Comparison of ENCODE assay signal across 10 mouse cellular contexts in the genomic region with DNA sequence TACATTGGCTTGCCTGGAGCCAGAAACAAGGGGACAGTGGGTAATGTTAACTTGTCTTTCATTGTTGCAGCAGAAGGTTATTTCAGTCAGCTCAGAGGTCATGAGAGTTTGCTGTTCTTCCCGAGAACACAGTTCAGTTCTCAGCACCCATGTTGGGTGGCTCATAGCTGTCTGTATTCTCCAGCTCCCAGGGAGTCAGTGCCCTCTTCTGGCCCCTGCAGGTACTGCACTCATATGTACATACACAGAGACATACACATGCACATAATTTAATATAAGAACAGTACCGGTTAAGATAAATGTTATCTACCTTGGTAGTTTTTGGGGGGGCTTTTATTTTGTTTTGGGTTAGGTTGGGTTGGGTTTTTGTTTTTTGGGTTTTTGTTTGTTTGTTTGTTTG. TPM values are rescaled to one million over a fixed set of nuclear protein-coding genes. Genes with fewer than 3 reads are reported as not detected.
DNase-seq lines count a peak whose midpoint lies in the region; TF ChIP-seq lines count a peak whose summit lies in the region.
"Had no signal": no experiment of that assay in that cellular context is flagged by ENCODE, and none has a peak within 500 bp of the region (broad histone marks: within the 10 kb centered on the region; RNA-seq: fewer than 3 reads in every experiment).

No protein-coding gene starts in this region.

- DNase-seq in left cerebral cortex, adult 2 months (ENCODE audit: extremely low spot score in 1 of 2, low spot score in 2 of 2) = no peak
- DNase-seq in left cerebral cortex, postnatal 4 days = no peak
- DNase-seq in A20 (ENCODE audit: low read depth, low spot score) = peak; percentile 30
- DNase-seq in c-Kit-negative CD71-positive TER-119-positive erythroid progenitor cells, embryonic 14.5 days (ENCODE audit: low read depth, low spot score) = peak; percentile 4
- DNase-seq in right cerebral cortex, adult 2 months (ENCODE audit: low spot score in 2 of 2) = no peak
- DNase-seq in cerebellum, adult 11 months = no peak
- DNase-seq: kidney, adult 11 months had no signal

- no peak overlapping the region for H3K27ac ChIP-seq in left cerebral cortex, adult 2 months
- H3K27ac ChIP-seq: midbrain, embryonic 13.5 days had no signal

- TF ChIP-seq CTCF in left cerebral cortex, adult 2 months (IDR thresholded peaks at IDR 0.05) = peak; percentile 37
- TF ChIP-seq CTCF in E14TG2a.4 (conservative IDR thresholded peaks at IDR 0.05; ENCODE audit: low read length) = peak; percentile 60

- H3K27me3 ChIP-seq in E14TG2a.4 (ENCODE audit: insufficient read depth, low read length) = peaks cover 4% of the 10 kb centered on the region
- H3K27me3 ChIP-seq: midbrain, embryonic 13.5 days had no signal

- no peaks in the 10 kb centered on the region for H3K36me3 ChIP-seq in E14TG2a.4 (ENCODE audit: insufficient read depth, low read length)
- H3K36me3 ChIP-seq: midbrain, embryonic 13.5 days had no signal

- intact Hi-C loops in left cerebral cortex, adult 2 months (cut with DNase I) = no loop called here
- intact Hi-C loops in left cerebral cortex, postnatal 4 days (cut with DNase I) = no loop called here

- H3K9me3 ChIP-seq in E14TG2a.4 (ENCODE audit: low read length) = peaks cover 7% of the 10 kb centered on the region

- H3K4me1 ChIP-seq in E14TG2a.4 (replicated peaks; ENCODE audit: low read depth, low read length) = no peaks in the 10 kb centered on the region
- H3K4me1 ChIP-seq: midbrain, embryonic 13.5 days had no signal

- H3K4me3 ChIP-seq in left cerebral cortex, adult 2 months = no peak overlapping the region
- H3K4me3 ChIP-seq in E14TG2a.4 (replicated peaks; ENCODE audit: low read length) = no peak overlapping the region
- H3K4me3 ChIP-seq: midbrain, embryonic 13.5 days had no signal

RNA-seq across cellular contexts. Expression of gene Larp6, which starts 36.3 kb away (rescaled TPM):
- total RNA-seq in left cerebral cortex, adult 2 months (2021) = 10 to 100 TPM; 37.8 to 39.0 TPM
- 10 to 100 TPM; 29.4 to 29.5 TPM for total RNA-seq in left cerebral cortex, postnatal 4 days (2021)
- total RNA-seq: common myeloid progenitor, adult 5-6 weeks had no signal

RNA-seq across cellular contexts. Expression of gene Uaca, which starts 45.2 kb away (rescaled TPM):
- total RNA-seq in left cerebral cortex, adult 2 months (2021) = 1 to 10 TPM; 8.6 to 8.9 TPM
- 10 to 100 TPM; 18.5 to 18.6 TPM for total RNA-seq in left cerebral cortex, postnatal 4 days (2021)

Comparison
In these comparisons a context has a peak if more than half of its experiments do, and no peak if none do; other contexts are left out.
1. DNase-seq: peak in A20 (single experiment) and c-Kit-negative CD71-positive TER-119-positive erythroid progenitor cells, embryonic 14.5 days (single experiment); none in left cerebral cortex, adult 2 months (0 of 2), left cerebral cortex, postnatal 4 days (single experiment), right cerebral cortex, adult 2 months (0 of 2) and cerebellum, adult 11 months (single experiment).